Mouse (Mus musculus): ENCODE results near the gene Tspoap1.

DNA sequence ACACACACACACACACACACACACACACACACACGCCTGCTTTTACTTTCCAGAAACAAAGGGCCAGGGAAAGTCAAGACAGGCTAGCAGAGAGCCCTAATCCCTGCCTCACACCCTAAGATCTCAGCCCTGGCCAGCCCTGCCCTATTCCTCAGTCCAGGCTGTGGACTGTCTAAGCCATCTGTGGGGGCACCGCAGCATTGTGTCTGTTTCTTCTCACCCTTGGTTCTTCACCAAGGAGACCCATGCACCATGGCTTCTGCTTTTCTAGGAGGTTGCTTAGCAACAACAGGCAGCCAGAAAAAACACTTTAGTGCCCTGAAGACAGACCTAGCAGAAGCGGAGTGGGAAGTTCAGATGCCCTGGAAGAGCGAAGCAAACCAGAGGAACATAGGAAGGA, 51.1 kb downstream of the Tspoap1 start:
- no peak for TF ChIP-seq POLR2A (IDR thresholded peaks at IDR 0.05; ENCODE audit: low read depth, low read length)
- TF ChIP-seq CTCF (IDR thresholded peaks at IDR 0.05; ENCODE audit: extremely low read depth, insufficient read length, insufficient replicate concordance, low read depth, low read length) = no peak

Measured in small intestine, adult 2 months (tissue).